Mouse (Mus musculus) megakaryocyte progenitor cell, adult 5-6 weeks (primary cell): ENCODE data around the gene Sumo1. TPM values are rescaled to one million over a fixed set of nuclear protein-coding genes. Genes with fewer than 3 reads are reported as not detected.
A peak's percentile ranks its signal among the peaks of the same experiment; 100 is the strongest.
"Not testable (repeated sequence)": the region's sequence is repeated elsewhere in the genome, so short reads cannot be mapped to it uniquely, and the experiment has no call there.

Experiments used
- ATAC-seq: replicated peaks from 2 replicates; pipeline ENCODE4 v1.8.0; 2016; ENCODE audit warnings: mild to moderate bottlenecking, moderate TSS enrichment, inconsistent platforms; ENCODE audit not compliant: poor library complexity
- total RNA-seq, 2 experiments: library from RNA; stranded (forward) in 1 of 2; stranded (reverse) in 1 of 2; fragments of 157-497, 149-512 nt in 1 of 2; fragments of 200-1000 nt in 1 of 2; gene quantifications; 2 replicates each; pipeline versions ENCODE4 v1.2.3 to v1.2.4; 2015 to 2017

Gene Sumo1
- total RNA-seq (2015) (253 and 264 TPM in 2 replicates), total RNA-seq (2017) (142 and 171 TPM in 2 replicates)

- peak; percentile 95 for ATAC-seq
Observed at GRCm38 (mm10) chr1:59670641-59671168, at the start of gene Sumo1. Gene Sumo1, minus strand, starts transcription at chr1:59670834.

GRCm38 (mm10) chr1:59719900-59720299 is 49.3 kb upstream of the Sumo1 start:
- ATAC-seq: peak; percentile 58

- ATAC-seq: no peak
Observed at GRCm38 (mm10) chr1:59701766-59702165, 31.1 kb upstream of the Sumo1 start.

GRCm38 (mm10) chr1:59698207-59698606 is 27.6 kb upstream of the Sumo1 start:
- ATAC-seq: no peak

- ATAC-seq: no peak
Observed at GRCm38 (mm10) chr1:59697751-59698150, 27.1 kb upstream of the Sumo1 start.

DNA sequence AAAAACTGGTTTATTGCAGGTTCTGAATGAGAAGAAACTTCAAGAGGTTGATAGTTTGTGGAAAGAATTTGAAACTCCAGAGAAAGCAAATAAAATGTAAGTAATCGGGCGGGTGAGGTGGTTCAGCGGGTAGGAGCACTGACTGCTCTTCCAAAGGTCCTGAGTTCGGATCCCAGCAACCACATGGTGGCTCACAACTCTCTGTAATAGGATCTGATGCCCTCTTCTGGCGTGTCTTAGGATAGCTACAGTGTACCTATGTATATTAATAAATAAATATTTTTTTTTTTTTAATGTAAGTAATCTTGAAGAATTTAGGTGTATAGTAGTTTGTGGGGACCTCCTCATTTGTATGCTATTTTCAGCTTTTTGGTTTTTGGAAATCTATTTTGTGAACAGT is 19.8 kb upstream of the Sumo1 start:
- ATAC-seq: no peak

DNA sequence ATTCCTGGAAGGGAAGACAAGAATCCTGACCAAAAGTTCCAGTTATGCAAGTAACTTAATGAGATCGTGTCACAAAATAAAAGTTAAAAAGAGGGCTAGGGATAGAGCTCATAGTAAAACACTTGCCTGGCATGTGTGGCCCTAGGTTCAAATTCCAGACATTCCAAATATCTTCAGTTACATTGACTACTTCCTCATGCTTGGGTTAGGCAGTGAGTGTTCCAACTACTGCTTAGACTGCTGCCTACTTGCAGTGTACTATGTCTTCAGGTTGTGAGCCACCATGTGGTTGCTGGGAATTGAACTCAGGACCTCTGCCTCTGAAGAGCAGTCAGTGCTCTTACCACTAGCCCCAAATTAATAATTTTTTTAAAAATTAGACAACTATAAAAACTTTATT is 16.9 kb upstream of the Sumo1 start:
- ATAC-seq: no peak

GRCm38 (mm10) chr1:59684819-59685755 is 14.5 kb upstream of the Sumo1 start, which contains the start of gene Nop58:
Gene Nop58, plus strand, starts transcription at chr1:59684971.
- ATAC-seq: peak; percentile 96

DNA sequence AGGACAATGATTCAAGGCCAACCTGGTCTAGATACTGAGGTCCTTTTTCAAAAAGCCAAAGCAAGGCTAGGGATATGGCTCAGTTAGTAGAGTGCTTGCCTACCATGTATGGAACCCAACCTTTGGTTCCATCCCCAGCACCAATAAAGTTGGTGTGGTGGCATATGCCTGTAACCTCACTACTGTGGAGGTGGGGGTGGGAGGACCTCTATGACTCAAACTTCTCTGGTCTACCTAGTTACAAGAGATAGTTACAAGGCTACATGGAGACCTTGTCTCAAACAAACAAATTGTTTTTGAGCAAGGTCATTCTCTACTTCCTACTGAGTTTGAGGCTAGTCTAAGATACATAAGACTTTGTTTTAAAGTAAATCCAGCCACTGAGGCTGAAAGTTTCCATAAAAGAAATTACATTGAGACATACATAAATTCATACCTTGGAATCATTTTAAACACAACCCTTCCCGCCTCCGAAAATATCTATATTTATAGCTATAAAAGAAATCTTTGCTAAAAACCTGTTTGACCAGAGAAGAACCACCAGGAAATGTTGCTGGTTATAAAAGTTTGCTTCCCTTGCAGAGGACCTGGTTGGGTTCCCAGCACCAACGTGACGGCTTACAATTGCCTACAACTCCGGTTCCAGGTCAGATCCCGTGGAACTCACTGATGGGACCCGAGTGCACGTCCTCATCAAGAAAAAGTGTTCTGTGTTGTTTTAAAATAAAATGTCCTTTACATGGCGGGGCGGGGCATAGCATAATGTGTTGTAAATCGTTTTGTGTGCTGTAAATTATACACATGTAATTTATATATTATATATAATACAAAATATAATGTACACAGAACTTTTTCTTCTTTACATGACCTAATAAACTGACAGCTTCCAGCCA is 13.5 kb upstream of the Sumo1 start:
- peak; percentile 15; the same call in 1 of the 2 replicates for ATAC-seq

- ATAC-seq: no peak
Observed at GRCm38 (mm10) chr1:59673661-59674060, 3.0 kb upstream of the Sumo1 start.

- peak; percentile 49 for ATAC-seq
Observed at GRCm38 (mm10) chr1:59669962-59670630, 538 bp downstream of the Sumo1 start.

DNA sequence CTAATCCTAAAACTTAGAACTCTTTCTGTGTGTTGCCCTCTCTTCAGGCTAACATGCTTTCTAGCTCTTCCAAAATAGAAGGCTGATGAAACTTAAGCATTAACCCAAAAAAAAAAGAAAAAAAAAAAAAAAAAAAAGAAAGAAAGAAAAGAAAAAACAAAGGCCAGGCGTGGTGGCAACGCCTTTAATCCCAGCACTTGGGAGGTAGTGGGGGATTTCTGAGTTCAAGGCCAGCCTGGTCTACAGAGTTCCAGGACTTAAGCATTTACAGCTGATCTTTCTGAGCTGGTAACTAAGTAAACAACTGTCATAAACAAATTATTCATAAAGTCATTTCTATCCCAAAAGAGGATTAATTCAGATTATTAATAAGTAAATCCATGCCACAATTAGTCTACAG is 1.8 kb downstream of the Sumo1 start:
- ATAC-seq: no peak

DNA sequence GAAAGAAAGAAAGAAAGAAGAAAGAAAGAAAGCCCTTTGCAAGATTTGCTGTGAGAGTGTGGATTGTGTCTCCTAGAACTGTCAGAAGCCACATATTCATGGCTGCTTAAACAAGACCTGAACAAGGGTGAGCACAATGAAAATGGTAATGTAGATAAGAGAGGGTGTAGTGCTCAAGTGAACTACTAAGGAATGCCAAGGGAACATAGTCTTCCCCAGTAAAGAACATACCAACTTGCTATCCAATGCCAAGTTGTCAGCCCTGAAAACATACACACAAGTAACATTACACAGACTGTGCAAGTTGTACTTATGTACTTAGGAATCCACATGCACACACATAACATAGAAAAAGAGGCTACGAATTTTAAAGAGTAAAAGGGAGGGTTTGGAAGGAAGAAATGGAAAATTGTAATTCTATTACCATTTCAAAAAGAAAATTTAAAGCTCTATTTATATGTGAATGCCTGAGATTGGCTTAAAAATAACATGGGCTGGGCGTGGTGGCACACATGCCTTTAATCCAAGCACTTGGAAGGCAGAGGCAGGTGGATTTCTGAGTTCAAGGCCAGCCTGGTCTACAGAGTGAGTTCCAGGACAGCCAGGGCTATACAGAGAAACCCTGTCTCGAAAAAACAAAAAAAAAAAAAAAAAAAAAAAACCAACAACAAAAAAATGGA is 7.0 kb downstream of the Sumo1 start:
- no peak for ATAC-seq

GRCm38 (mm10) chr1:59656244-59657171 is 14.1 kb downstream of the Sumo1 start:
- no peak for ATAC-seq

GRCm38 (mm10) chr1:59653243-59653911 is 17.3 kb downstream of the Sumo1 start:
- ATAC-seq: peak; percentile 44; the same call in 1 of the 2 replicates

- ATAC-seq: peak; percentile 81
Observed at GRCm38 (mm10) chr1:59651201-59651819, 19.3 kb downstream of the Sumo1 start.

- ATAC-seq: not testable (repeated sequence)
Observed at GRCm38 (mm10) chr1:59646502-59646901, 24.1 kb downstream of the Sumo1 start.

GRCm38 (mm10) chr1:59642488-59642887 is 28.1 kb downstream of the Sumo1 start:
- no peak for ATAC-seq
